Mouse (Mus musculus) liver, embryonic 13.5 days (tissue): Measurements from ENCODE around the gene Ttll7. TPM values are rescaled to one million over a fixed set of nuclear protein-coding genes. Genes with fewer than 3 reads are reported as not detected.

Source experiments
- ATAC-seq: fragments of 200-750 bp; cut with Nextera tagmentation; 2 replicates; pipeline ENCODE4 v1.8.0; 2017; ENCODE audit warnings: low read depth, mild to moderate bottlenecking, moderate number of reproducible peaks, moderate library complexity
- DNase-seq: peaks from one replicate; pipeline ENCODE4 v3.0.0; 2022
- H3K27ac ChIP-seq: fragments of 300-500 bp; sonication (generic); 2 replicates; pipeline ENCODE4 v1.5.1; 2015; ENCODE audit warnings: moderate library complexity, mild to moderate bottlenecking, inconsistent platforms
- H3K27me3 ChIP-seq: fragments of 300-500 bp; sonication (generic); 2 replicates; pipeline ENCODE4 v1.6.1; 2015; ENCODE audit warnings: mild to moderate bottlenecking, inconsistent platforms
- H3K36me3 ChIP-seq: fragments of 300-500 bp; sonication (generic); 2 replicates; pipeline ENCODE4 v1.6.1; 2015; ENCODE audit warnings: mild to moderate bottlenecking, inconsistent platforms
- H3K4me1 ChIP-seq: fragments of 300-500 bp; sonication (generic); replicated peaks from 2 replicates; pipeline ENCODE4 v1.6.1; 2015; ENCODE audit warnings: inconsistent platforms
- H3K4me2 ChIP-seq: fragments of 300-500 bp; sonication (generic); 2 replicates; pipeline ENCODE4 v1.6.1; 2015; ENCODE audit warnings: inconsistent platforms, mild to moderate bottlenecking, moderate library complexity
- H3K4me3 ChIP-seq: fragments of 300-500 bp; sonication (generic); replicated peaks from 2 replicates; pipeline ENCODE4 v1.5.1; 2015; ENCODE audit warnings: mild to moderate bottlenecking, inconsistent platforms
- H3K9ac ChIP-seq: fragments of 300-500 bp; sonication (generic); 2 replicates; pipeline ENCODE4 v1.6.1; 2015; ENCODE audit warnings: mild to moderate bottlenecking, inconsistent platforms
- H3K9me3 ChIP-seq: fragments of 300-500 bp; sonication (generic); replicated peaks from 2 replicates; pipeline ENCODE4 v1.6.1; 2016; ENCODE audit warnings: inconsistent platforms
- WGBS: fragments of 180-500 bp; shearing (Covaris S2); methylation state at CpG from one replicate; pipeline ENCODE4 v1.1.7; 2015; ENCODE audit not compliant: insufficient replicate concordance; 5-methylcytosine and 5-hydroxymethylcytosine counted together
- polyA plus RNA-seq: library from polyadenylated mRNA; unstranded; fragments of >200 nt; fragmentation: Nextera tagmentation; extraction: Ambion mirVana; gene quantifications from 2 replicates; pipeline ENCODE4 v1.2.1, GENCODE M21; 2015

Ttll7 gene
- polyA plus RNA-seq, result 0.48 and 0.57 TPM in 2 replicates

- peak; percentile 80 for ATAC-seq
- 1% methylated on average over 36 of the region's 36 CpGs for WGBS
Measured at GRCm38 (mm10) chr3:146851966-146852891, at the start of gene Ttll7. Gene Ttll7, plus strand, starts transcription at chr3:146852367.

DNA sequence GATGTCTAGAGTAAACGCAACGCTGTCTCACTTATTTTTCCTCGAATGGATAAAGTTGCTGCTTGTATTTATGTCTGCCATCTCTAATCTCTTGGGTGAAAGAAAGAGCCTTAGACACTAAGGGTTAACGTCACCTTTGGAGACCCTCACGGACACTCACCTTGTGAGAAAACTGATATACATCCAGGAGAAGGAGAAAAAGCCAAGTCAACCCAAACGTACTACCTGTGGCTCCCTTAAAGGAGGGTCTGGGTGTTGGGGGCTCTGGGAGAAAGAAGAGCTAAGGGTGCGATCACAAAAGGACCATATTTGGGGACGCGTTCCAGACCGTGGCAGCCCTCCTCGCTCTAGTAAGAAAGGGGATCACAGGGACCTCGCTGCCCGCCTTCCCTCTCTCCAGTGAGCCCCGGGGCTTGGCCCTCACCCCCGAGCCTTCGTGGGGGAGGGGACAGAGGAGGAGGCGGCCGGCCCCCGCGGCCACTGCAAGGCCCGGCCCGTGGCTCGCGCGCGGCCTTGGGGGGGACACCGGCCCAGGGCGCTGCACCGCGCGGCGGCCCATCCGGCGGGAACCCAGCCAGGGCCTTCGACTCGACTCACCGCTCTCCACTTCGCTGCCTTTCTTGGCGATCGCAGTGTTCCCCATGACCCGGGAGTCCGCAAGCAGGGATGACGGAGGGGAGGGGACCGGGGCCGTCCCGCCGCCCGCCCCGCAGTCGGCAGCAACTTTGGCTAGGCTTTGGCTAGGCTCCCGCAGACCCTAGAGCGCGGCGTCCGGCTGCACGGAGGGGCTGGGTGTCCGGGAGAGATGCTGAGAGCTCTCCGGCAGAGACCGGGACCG lies 39.9 kb upstream of the Ttll7 start:
- H3K4me1 ChIP-seq, result peaks cover 18% of the 10 kb centered on the region
- H3K9me3 ChIP-seq, result no peaks in the 10 kb centered on the region
- H3K4me3 ChIP-seq, result peak overlapping the region; percentile 89
- peak overlapping the region; percentile 89 for H3K4me2 ChIP-seq
- H3K36me3 ChIP-seq, result no peaks in the 10 kb centered on the region
- peak overlapping the region; percentile 64 for H3K27ac ChIP-seq
- no peaks in the 10 kb centered on the region for H3K27me3 ChIP-seq
- under 1% methylated on average over 51 of the region's 60 CpGs for WGBS
- DNase-seq (no peak), ATAC-seq (peak; percentile 72)
- H3K9ac ChIP-seq, result peak overlapping the region; percentile 87

More at GRCm38 (mm10) chr3:146851966-146852891, at the start of gene Ttll7:
- no peaks in the 10 kb centered on the region for H3K4me1 ChIP-seq
- no peaks in the 10 kb centered on the region for H3K36me3 ChIP-seq
- H3K4me3 ChIP-seq, result peak within 1 kb of the TSS; percentile 53
- no peaks in the 10 kb centered on the region for H3K9me3 ChIP-seq
- H3K9ac ChIP-seq, result peak within 1 kb of the TSS; percentile 49
- peak within 1 kb of the TSS; percentile 64 for H3K4me2 ChIP-seq
- peaks cover 16% of the 10 kb centered on the region for H3K27me3 ChIP-seq
- DNase-seq, result peak; percentile 36
- H3K27ac ChIP-seq, result no peak within 1 kb of the TSS

GRCm38 (mm10) chr3:146812901-146813393 lies 39.2 kb upstream of the Ttll7 start, which contains the start of gene Prkacb:
Gene Prkacb, minus strand, starts transcription at chr3:146812990.
- peak; percentile 90 for ATAC-seq
- WGBS, result under 1% methylated on average over 59 of the region's 60 CpGs
- peak within 1 kb of the TSS; percentile 68 for H3K27ac ChIP-seq
- peak within 1 kb of the TSS; percentile 89 for H3K4me2 ChIP-seq
- H3K9me3 ChIP-seq, result no peaks in the 10 kb centered on the region
- H3K36me3 ChIP-seq, result no peaks in the 10 kb centered on the region
- peak within 1 kb of the TSS; percentile 87 for H3K9ac ChIP-seq
- H3K4me3 ChIP-seq, result peak within 1 kb of the TSS; percentile 89
- no peaks in the 10 kb centered on the region for H3K27me3 ChIP-seq
- H3K4me1 ChIP-seq, result peaks cover 18% of the 10 kb centered on the region
- DNase-seq, result peak; percentile 71

DNA sequence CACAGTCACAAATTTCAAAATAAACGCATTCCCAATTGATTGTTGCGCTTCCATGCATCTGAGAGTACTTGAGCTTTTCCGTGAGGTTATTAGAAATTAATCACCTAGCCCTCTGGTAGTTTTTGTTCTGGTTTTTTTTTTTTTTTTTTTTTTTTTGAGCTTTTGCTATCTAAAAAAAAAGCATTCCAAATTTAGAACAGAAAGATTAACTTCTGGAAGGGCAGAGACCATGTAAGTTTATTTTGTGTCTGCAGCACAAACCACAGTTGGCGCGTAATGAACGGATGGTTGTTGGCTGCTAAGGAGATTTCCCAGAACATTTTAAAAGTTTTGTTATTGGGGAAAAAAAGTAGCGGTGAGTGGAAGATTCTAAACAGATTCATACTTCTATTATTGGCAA lies 38.5 kb upstream of the Ttll7 start:
- Histone ChIP-seq H3K9me3 (no peaks in the 10 kb centered on the region), H3K27ac (no peak overlapping the region), H3K4me2 (peak overlapping the region; percentile 89), H3K9ac (peak overlapping the region; percentile 87; the same call in 1 of the 2 replicates), H3K4me1 (peaks cover 18% of the 10 kb centered on the region), H3K27me3 (no peaks in the 10 kb centered on the region), H3K4me3 (peak overlapping the region; percentile 89), H3K36me3 (no peaks in the 10 kb centered on the region)
- 51% methylated on average over 7 of the region's 7 CpGs for WGBS
- ATAC-seq (no peak), DNase-seq (no peak)

- Histone ChIP-seq H3K4me1 (no peaks in the 10 kb centered on the region), H3K27me3 (no peaks in the 10 kb centered on the region), H3K4me2 (no peak overlapping the region), H3K36me3 (no peaks in the 10 kb centered on the region), H3K27ac (no peak overlapping the region), H3K4me3 (no peak overlapping the region), H3K9ac (no peak overlapping the region), H3K9me3 (no peaks in the 10 kb centered on the region)
- no peak for ATAC-seq
- DNase-seq, result no peak
- 73% methylated on average over 4 of the region's 4 CpGs for WGBS
Measured at GRCm38 (mm10) chr3:146820718-146821117, 31.4 kb upstream of the Ttll7 start.

DNA sequence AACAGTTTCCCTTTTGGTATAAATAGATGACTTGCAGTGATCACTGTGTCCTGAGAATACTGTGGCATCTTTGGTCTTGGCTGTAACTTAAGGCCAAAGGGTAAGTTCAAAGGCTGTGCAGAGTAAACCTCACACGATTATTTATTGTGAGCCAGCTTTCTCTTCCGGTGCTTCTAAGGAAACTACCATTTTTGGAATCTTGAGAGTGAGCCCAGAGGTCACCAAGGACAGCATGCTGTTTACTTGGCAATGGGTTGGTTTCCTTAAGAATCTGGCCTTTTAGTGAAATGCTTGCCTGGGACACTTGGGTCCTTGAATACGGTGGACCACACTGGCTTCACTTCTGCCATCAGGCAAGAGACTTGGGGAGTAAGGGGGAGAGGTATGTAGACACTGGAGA lies 9.4 kb upstream of the Ttll7 start:
- H3K4me3 ChIP-seq, result no peak overlapping the region
- H3K4me1 ChIP-seq, result no peaks in the 10 kb centered on the region
- no peaks in the 10 kb centered on the region for H3K27me3 ChIP-seq
- 53% methylated on average over 3 of the region's 3 CpGs for WGBS
- DNase-seq (no peak), ATAC-seq (no peak)
- no peak overlapping the region for H3K4me2 ChIP-seq
- H3K9ac ChIP-seq, result no peak overlapping the region
- no peaks in the 10 kb centered on the region for H3K9me3 ChIP-seq
- H3K27ac ChIP-seq, result no peak overlapping the region
- H3K36me3 ChIP-seq, result no peaks in the 10 kb centered on the region

DNA sequence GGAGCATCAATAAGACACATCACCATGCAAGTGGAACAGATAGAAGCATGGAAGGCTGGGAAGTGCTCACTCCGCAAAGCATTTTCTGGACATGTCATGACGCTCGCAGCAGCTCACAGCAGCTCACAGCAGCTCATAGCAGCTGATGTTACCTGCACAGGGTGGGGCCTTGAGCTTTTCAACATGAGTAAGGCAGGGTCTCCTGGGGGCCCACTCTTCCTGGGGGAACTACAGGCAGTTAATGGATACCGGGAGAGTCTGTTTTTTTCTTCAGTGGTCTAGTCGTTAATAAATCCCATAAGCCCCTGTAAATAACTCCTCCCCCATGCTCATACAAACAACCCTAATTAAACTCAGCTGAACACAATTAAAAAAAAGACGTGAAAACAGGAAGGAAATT lies 8.7 kb upstream of the Ttll7 start:
- Histone ChIP-seq H3K27ac (no peak overlapping the region), H3K4me1 (no peaks in the 10 kb centered on the region), H3K9me3 (no peaks in the 10 kb centered on the region), H3K36me3 (no peaks in the 10 kb centered on the region), H3K9ac (no peak overlapping the region), H3K4me2 (no peak overlapping the region), H3K4me3 (no peak overlapping the region), H3K27me3 (no peaks in the 10 kb centered on the region)
- ATAC-seq, result no peak
- 69% methylated on average over 6 of the region's 6 CpGs for WGBS
- DNase-seq, result no peak

DNA sequence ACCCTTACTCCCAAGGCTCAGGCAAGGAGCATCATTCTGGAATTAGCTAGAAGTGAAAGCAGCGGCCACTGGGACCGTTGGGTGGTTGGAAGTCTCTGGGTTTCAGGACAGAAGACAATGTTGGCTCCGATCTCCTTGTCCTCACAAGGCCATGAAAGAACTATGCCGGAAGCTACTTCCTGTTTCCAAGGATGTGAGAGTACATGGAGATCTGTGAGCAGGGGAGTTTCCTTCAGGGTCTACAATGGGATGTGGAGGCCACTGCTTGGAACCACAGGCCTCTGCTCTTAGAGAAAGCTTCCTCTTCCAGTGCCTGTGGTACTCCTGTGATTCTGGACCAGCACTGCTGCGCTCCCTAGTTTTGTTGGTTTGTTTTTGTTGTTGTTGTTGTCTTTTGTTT lies 5.9 kb upstream of the Ttll7 start:
- Histone ChIP-seq H3K4me3 (no peak overlapping the region), H3K36me3 (no peaks in the 10 kb centered on the region), H3K27me3 (no peaks in the 10 kb centered on the region), H3K9ac (no peak overlapping the region), H3K27ac (no peak overlapping the region), H3K9me3 (no peaks in the 10 kb centered on the region), H3K4me2 (no peak overlapping the region), H3K4me1 (no peaks in the 10 kb centered on the region)
- WGBS, result 71% methylated on average over 5 of the region's 5 CpGs
- no peak for DNase-seq
- ATAC-seq, result no peak

GRCm38 (mm10) chr3:146848112-146848511 lies 4.1 kb upstream of the Ttll7 start:
- no peak for DNase-seq
- H3K4me3 ChIP-seq, result no peak overlapping the region
- no peak overlapping the region for H3K4me2 ChIP-seq
- H3K27me3 ChIP-seq, result peaks cover 11% of the 10 kb centered on the region
- no peaks in the 10 kb centered on the region for H3K36me3 ChIP-seq
- no peak overlapping the region for H3K27ac ChIP-seq
- 55% methylated on average over 8 of the region's 8 CpGs for WGBS
- no peaks in the 10 kb centered on the region for H3K9me3 ChIP-seq
- H3K9ac ChIP-seq, result no peak overlapping the region
- H3K4me1 ChIP-seq, result no peaks in the 10 kb centered on the region
- no peak for ATAC-seq

DNA sequence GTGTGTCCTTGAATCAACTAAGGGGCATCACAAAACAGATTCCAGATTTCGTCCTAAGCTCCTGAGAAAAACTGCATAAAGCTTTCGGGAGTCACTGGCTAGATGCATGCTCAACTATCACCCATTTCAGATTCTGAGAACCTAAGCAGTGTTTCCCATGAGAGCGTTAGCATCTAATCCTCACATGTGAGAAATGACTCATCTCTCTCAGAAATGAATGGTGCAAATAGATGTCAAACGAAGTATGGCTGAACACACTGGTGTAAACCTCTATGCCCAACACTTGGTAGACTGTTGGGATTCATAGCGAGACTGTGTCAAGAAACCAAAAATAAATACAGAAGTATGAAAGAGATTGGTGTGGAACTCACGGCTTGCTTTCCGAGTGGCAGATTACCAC lies 2.8 kb upstream of the Ttll7 start:
- Histone ChIP-seq H3K9me3 (no peaks in the 10 kb centered on the region), H3K4me1 (no peaks in the 10 kb centered on the region), H3K4me2 (no peak overlapping the region), H3K4me3 (no peak overlapping the region), H3K36me3 (no peaks in the 10 kb centered on the region), H3K9ac (no peak overlapping the region), H3K27ac (no peak overlapping the region), H3K27me3 (peaks cover 16% of the 10 kb centered on the region)
- no peak for ATAC-seq
- WGBS, result 75% methylated on average over 7 of the region's 7 CpGs
- DNase-seq, result no peak

DNA sequence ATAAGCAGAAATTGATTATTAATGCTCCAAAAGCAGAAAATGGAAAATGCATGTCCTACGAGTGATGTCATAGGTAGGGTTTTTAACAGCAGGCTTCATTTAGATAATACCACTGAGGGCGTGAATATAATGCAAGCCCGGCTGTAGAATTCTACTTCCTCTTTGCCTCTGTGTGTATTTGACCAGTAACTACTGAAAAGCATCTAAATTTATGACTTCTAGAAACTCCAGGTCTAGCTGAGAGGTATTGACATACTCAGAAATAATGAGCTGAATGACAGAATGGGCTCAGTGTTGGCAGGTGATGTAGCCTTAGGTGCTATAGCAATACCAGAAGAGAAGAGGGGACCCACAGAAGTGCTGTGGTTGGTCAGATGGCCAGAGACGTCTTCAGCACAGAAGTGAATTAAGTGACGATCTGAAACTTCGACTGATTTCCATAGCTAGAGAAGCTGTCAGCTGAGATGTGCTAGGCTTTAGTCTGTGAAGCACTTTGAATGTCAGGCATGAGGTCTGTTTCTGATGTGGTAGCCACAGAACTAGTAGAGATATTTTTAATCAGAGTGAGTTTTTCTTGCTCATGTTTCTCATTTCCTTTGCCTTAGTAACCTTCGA lies 2.4 kb downstream of the Ttll7 start:
- Histone ChIP-seq H3K9me3 (no peaks in the 10 kb centered on the region), H3K36me3 (no peaks in the 10 kb centered on the region), H3K9ac (no peak overlapping the region), H3K27ac (no peak overlapping the region), H3K27me3 (peaks cover 16% of the 10 kb centered on the region), H3K4me2 (no peak overlapping the region), H3K4me1 (no peaks in the 10 kb centered on the region), H3K4me3 (no peak overlapping the region)
- WGBS, result 51% methylated on average over 7 of the region's 7 CpGs
- ATAC-seq, result no peak
- no peak for DNase-seq
